Mouse (Mus musculus) cerebellum, adult 11 months (tissue): Measurements from ENCODE around the gene Trim50.

Experiments
- DNase-seq: peaks from one replicate; pipeline ENCODE4 v3.0.0; 2022

The Trim50 gene

DNA sequence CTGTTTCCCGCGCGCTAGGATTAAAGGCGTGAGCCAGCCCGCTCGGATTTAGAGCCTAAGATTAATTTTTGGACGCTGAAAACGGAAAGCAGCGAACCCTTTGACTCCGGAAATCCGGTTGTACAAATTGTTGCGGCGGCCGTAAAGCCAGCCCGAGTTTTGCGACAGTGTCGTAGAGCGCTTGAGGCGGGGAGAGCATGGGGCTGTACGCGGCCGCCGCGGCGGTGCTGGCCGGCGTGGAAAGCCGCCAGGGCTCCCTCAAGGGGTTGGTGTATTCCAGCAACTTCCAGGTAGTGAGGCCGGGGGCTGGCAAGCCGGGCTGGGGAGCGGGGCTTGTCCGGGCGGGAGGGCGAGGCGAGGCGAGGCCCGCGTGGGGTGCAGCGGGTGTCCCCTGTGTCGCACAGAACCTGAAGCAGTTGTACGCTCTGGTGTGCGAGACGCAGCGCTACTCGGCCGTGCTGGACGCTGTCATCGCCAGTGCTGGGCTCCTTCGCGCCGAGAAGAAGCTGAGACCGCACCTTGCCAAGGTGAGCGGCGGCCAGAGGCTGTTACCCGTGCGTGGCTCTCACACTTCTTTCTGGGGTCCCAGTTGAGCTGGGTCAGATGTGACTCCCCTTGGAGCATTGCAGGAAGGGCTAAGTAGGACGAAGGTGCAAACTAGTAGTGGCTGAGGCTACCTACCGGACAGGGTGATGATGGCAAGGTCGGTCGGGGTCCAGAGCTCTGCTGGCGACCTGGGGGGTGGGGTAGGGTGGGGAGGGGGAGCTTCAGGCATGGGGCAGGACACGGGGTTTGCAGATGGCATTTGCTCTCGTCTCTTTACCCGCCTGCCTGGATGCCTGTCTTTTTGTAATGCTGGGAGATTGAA lies 16.9 kb downstream of the Trim50 start, which contains the start of gene Nsun5:
Nsun5 (plus strand) TSS at position 167 of the 868 bp plus-strand sequence.
- peak; percentile 94 for DNase-seq

GRCm38 (mm10) chr5:135371195-135371594 lies 18.1 kb downstream of the Trim50 start:
- DNase-seq: no peak

- DNase-seq: no peak
Measured at GRCm38 (mm10) chr5:135373601-135374000, 20.5 kb downstream of the Trim50 start.

GRCm38 (mm10) chr5:135375167-135375566 lies 22.1 kb downstream of the Trim50 start:
- no peak for DNase-seq

- no peak for DNase-seq
Measured at GRCm38 (mm10) chr5:135376341-135376740, 23.2 kb downstream of the Trim50 start.

DNA sequence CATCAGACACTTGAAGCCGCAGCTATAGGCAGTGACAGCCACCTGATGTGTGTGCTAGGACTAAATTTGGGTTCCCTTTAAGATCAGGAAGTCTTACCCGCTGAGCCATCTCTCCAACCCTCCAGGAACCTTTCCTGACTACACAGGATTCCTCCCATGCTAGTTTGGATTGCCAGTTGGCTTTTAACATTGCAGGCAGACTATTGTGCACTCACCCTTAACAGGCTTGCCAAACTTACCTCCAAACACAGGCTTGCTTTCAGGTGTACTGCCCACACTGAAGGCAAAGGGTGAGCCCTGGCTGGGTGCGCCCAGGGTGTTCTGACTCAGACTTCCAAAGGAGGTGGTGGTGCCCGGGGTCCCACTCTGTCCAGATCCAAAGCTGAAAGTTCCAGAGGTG lies 27.6 kb downstream of the Trim50 start:
- DNase-seq: no peak

DNA sequence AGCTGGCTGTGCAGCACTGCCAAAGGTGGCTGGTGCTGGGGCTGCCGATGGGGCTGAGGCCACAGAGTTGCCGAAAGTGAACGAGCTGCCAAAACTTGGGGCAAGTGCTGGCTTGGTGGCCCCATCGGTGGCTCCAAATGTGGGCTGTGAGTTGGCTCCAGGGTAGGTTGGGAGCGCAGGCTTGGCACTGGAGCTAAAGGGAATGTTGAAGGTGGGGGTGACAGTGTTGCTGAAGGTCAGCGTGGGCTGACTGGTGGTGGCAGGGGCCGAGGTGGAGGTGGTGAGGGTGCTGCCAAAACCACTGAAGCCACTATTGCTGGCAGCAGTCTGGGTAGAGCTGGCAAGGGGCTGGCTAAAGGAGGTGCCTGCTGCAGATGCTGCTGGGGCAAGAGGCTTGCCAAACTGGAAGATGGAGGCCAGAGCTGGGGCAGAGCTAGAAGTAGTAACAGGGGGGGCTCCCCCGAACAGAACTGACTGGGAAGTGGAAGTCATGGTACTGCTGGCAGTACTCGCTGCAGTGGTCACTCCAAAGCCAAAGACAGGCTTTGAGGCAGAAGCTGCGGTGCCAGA lies 28.3 kb downstream of the Trim50 start:
- no peak for DNase-seq

- DNase-seq: no peak
Measured at GRCm38 (mm10) chr5:135382746-135383145, 29.7 kb downstream of the Trim50 start.

- DNase-seq: no peak
Measured at GRCm38 (mm10) chr5:135383771-135384170, 30.7 kb downstream of the Trim50 start.

DNA sequence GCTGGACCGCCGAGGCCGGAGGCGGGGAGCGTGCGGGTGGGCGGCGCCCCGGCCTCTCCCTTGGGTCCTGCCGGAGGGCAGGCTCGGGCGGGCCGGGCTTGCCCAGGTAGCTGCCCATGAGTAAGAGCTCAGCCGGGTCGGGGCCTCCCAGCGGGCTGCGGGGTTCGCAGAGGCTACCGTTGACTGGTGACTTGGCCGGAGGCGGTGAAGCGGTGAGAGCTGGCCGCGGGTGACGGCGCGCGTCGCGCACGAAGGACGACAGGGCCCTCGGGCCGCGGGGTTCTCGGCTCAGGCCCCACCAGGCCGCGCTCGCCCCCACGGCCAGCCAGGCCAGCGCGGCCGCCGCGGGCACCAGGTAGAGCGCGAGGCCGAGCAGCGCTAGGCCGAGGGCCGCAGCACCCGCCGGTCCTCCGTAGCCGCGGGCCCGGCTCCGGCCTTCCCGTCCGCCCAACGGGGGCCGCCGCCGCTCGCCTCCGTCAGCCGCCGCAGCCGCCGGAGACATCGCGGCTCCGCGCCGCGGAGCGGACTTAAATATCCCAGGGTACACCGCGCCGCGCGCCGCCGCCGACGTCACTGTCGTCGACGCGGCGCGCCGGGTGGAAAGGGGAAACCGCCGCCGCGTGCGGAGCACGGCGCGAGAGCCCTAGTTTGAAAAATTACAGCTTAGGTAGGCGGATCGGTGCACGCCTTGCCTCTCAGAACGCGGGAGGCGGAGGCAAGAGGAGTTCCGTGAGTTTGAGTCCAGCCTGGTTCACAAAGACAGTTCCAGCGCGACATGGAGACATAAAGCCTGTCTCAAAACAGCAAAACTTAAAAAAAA lies 41.1 kb downstream of the Trim50 start, which contains the start of gene Pom121:
Pom121 (minus strand) TSS at position 543 of the 820 bp plus-strand sequence.
- DNase-seq: peak; percentile 71

DNA sequence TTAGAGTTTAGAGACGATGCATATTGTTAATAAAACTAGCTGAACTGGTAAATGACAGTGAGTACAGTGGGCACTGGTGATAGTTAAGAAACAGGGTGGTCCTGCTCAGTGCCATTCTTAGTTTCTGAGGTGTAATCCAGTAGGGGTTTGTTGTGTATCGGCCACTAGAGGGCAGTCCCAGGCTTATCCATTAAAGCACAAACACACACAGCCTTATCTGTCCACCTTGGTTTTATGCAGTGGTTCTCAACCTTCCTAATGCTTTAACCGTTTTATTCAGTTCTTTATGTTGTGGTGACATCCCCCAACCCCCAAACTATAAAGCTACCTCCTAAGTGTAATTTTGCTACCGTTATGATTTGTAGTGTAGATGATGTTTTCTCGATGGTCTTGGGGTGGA lies 42.7 kb downstream of the Trim50 start:
- no peak for DNase-seq

GRCm38 (mm10) chr5:135399382-135399781 lies 46.3 kb downstream of the Trim50 start:
- DNase-seq: no peak

DNA sequence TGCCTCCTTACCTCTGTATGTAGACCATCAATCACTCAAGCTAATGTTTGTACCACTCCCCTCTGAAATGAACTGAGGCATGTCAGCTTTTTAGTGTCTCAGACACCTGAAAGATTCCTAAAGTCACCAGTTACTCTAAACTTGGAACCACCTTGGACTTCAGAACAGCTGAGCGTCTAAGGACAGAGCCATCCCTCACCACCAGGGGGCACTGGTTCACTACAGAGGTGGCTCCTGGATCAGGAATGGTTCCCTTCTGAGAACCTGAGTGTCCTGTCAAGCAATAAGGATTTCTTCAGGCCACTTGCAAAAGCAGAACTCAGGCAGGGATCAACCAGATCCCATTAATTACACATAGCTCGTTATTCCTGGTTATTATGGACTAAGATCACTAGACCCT lies 47.1 kb downstream of the Trim50 start:
- peak; percentile 51 for DNase-seq

DNA sequence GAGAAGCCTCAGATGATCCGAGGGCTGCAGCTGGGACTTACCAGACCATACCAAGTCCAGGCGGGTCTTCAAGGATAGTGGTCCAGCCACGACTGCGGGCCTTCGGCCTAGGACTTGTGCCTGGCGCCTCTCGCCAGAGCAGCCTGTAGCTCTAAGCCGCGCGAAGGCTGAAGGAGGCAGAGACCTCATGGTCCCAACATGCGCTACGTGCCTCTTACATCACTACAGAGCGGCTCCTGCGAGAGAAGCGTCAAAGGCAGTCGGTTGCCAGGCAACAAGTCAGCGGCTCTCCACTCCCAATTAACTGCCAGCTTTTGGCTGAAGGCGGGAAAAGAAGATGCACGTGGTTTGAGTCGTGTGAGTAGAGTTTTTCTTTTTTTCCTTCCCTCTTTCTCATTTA lies 51.5 kb downstream of the Trim50 start:
- no peak for DNase-seq

DNA sequence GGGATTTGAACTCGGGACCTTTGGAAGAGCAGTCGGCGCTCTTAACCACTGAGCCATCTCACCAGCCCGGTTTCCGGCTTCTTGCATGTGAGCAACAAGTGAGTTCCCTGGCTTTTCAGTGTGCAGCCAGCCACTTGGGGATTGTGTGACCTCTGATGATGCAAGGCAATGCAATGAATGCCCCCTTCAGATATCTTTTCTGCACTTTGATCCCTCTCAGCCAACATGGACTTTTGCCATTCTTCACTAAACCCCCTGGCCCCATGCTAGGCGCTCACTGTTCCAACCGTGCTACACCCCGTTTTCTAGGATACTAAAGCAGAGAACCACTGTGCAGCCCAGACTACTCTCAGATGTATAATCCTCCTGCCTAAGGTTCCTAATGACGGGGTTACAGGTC lies 52.3 kb downstream of the Trim50 start:
- no peak for DNase-seq

DNA sequence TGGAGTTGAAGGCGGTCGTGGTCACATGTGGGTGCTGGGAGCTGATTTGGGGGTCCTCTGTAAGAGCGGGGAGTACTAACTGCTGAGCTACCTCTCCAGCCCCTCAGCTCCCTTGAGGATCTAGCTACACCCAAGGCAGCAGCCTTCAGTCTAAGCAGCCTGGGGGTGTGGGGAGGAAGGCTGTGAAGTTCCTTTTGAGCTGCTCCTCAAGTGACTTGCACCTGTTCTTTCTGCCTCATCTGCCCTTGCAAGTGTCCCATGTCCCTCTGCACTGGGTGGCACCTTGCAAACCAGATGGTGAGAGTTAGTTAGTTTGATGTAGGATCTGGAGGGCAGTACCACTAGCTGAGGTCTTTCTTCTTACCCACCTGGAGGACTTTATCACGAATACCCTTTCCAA lies 55.0 kb downstream of the Trim50 start:
- DNase-seq: no peak

- no peak for DNase-seq
Measured at GRCm38 (mm10) chr5:135410266-135410665, 57.2 kb downstream of the Trim50 start.
